Mouse (Mus musculus): Measurements from ENCODE around the gene Vmn1r233.

Gene Vmn1r233

GRCm38 (mm10) chr17:20996364-20996763 lies at the start of gene Vmn1r233:
Vmn1r233 (minus strand) TSS chr17:20996464.
- DNase-seq (ENCODE audit: low spot score), result no peak

DNA sequence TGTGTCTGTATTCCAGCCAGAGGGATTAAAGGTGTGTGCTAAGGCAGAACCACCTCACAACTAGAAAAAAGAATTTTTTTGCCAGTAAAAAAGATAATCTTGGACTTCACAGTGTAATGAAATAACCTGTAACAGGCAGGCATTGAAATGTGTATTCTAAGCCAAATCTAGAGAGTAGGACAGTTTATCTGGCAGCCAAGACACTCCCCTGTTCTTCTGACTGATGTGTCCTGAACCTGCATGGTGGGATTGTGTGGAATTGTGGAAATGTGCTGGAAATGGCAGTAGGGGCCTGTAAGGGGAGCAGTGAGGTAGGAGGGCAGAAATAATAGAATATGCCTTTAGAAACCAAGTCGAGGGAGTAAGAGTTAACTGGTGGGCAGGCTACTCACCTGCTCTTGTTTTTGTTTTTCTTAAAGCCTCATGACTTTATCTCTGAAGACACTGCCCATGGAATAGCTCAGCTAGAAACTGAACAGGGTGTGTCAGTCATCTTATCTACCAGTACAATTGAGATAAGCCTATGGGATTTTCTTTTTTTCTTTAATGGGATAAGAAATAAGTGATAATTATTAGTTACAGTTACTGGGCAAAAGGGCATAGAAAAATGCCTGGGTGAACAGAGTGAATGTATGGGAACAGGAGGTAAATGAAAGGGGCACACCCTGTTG lies 22.3 kb upstream of the Vmn1r233 start:
- no peak for DNase-seq (ENCODE audit: low spot score)

GRCm38 (mm10) chr17:21009726-21010125 lies 13.5 kb upstream of the Vmn1r233 start:
- no peak for DNase-seq (ENCODE audit: low spot score)

- DNase-seq (ENCODE audit: low spot score), result peak; percentile 81
Observed at GRCm38 (mm10) chr17:21008382-21009331, 12.4 kb upstream of the Vmn1r233 start, which contains the start of gene Zfp160. Zfp160 (plus strand) TSS chr17:21008903.

- no peak for DNase-seq (ENCODE audit: low spot score)
Observed at GRCm38 (mm10) chr17:20993716-20994115, 2.5 kb downstream of the Vmn1r233 start.

DNA sequence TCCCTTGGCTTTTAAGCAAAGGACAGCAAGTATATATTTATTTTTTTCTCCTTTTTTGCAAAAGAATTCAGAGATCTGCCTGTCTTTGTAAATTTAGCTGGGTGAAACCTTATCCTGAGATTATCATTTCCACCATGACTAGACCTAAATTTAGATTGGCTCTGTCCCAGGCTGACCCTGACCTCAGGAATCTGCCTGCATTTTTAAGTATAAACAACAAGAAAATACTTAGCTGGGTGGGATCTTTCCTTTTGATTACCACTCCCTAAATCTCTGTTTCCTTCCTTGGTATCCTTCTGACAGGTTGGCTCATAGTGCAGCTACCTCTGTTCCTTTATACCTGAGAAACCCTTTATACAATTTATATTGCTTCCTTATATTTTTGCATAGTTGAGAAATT lies 29.6 kb downstream of the Vmn1r233 start:
- no peak for DNase-seq (ENCODE audit: low spot score)

DNA sequence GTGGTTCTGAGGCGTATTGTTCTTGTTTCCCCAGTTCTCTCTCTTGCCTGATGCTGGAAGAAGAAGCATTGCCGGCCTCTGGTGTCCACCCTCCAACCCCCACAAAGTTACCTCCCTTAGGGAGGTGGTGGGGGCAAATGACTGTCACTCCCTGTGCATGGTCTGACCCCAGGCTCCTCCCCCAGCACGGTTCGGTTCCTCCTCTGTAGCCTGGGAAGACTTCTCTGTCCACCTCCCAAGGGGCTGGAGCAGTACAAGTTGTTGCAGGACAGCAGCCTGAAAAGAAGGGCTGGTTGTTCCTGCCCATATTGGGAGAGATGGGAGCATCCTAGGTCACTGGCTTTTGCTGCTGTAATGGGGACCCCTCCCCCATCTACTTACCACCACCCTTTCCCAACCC lies 30.8 kb downstream of the Vmn1r233 start:
- DNase-seq (ENCODE audit: low spot score), result no peak

GRCm38 (mm10) chr17:20960386-20960785 lies 35.9 kb downstream of the Vmn1r233 start:
- no peak for DNase-seq (ENCODE audit: low spot score)

GRCm38 (mm10) chr17:20946636-20947035 lies 49.6 kb downstream of the Vmn1r233 start:
- DNase-seq (ENCODE audit: low spot score), result no peak

DNA sequence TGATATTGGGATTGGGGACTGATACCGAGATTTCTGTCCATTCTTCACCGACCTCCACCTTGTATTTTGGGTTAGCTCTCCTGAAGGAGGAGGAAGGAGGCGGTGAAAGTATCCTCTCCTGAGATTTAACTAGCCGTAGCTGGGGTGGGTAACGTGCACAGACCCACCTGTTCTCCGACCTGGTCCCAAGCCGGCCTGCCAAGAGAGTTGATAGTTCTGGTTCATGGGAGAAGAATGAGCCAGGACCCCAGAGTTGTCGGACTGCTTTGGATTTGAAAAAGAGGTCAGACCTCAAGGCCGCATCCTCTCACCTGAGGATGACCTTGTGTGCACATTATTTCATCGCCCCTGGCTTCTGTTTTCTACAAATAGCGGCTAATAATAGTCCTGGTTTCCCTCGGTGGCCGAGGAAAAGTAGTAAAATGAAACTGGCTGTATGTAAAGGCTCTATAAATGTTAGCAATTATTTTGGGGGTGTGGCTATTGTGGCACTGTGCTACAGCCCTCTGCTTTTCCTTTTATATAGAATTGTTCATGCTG lies 50.2 kb downstream of the Vmn1r233 start:
- no peak for DNase-seq (ENCODE audit: low spot score)

DNA sequence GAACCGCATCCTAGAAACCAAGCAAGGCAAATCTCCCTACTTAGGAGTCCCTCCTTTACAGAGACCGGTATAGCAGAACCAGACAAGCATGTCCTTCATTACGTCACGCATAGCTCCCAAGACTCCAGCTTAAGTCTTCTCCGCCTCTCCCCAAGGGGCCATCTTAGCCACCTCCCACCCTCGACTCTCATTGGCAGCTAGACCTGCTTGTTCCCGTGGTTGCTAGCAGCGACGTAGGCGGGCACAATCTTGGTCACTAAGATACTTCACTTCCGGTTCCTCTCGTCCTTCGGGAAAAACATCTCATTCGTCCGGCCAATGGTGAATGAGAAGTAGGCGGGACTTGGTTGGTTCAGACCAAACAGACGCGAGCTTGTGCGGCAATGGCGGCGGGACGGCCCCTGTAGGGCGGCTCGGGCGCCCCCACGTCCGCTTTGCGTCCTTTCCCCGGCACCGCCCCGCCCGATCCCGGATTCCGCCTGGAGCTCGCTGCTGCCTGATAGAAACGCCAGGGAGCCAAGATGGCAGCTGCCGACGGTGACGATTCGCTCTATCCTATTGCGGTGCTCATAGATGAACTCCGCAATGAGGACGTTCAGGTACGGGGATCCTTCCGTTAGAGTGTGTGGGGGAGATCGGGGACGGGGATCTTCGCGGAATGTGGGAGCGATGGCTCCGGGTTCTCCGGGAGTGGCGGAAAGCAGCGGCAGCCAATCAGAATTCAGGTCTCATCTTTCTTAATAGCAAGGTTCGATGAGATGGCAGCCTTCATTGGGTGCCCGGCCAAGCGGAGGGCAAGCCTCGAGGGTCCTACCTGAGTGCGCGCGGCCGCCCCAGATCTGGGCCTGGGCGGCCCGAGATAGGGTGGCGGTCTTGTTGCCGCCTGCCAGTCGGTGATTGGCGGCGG lies 51.0 kb downstream of the Vmn1r233 start, which contains the start of gene Ppp2r1a:
Ppp2r1a (plus strand) TSS at position 327 of the 907 bp plus-strand sequence.
- DNase-seq (ENCODE audit: low spot score), result peak; percentile 97

DNA sequence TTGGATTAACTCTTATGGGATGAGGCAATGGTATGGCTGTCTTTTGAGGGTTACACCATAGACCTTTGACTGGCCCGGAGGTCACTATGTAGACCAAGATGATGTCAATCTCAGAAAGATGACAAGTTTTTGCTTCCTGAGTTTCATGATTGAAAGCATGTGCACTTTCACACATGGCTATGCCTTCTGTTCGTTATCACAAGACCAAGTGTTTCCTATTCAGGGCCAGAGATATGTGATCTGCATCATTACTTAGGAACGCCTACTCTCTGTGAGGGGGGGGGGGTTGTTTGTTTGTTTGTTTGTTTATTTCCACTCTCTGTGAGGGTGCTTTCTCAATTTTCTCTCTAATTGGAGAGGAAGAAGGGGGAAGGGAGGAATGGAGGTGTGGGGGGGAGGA lies 52.0 kb downstream of the Vmn1r233 start:
- no peak for DNase-seq (ENCODE audit: low spot score)

Measured in testis, postnatal 10 days (tissue).